Mouse (Mus musculus) kidney, embryonic 15.5 days (tissue): ENCODE measurements at regions not wholly inside any gene's neighbourhood (a gene's known extent, or its start where the extent isn't known, plus 50 kb on each side); places are given as distances from the start of the nearest gene placed in this dataset.

Experiments used
- ATAC-seq: fragments of 200-750 bp; cut with Nextera tagmentation; replicated peaks from 2 replicates; pipeline ENCODE4 v1.8.0; 2017; ENCODE audit warnings: moderate TSS enrichment; ENCODE audit not compliant: low FRiP score
- H3K27ac ChIP-seq: fragments of 300-500 bp; sonication (generic); 2 replicates; pipeline ENCODE4 v1.5.1; 2015; ENCODE audit warnings: mild to moderate bottlenecking, inconsistent platforms
- H3K27me3 ChIP-seq: fragments of 300-500 bp; sonication (generic); 2 replicates; pipeline ENCODE4 v1.6.1; 2015; ENCODE audit warnings: inconsistent platforms
- H3K36me3 ChIP-seq: fragments of 300-500 bp; sonication (generic); 2 replicates; pipeline ENCODE4 v1.6.1; 2015; ENCODE audit warnings: inconsistent platforms
- H3K4me1 ChIP-seq: fragments of 300-500 bp; sonication (generic); 2 replicates; pipeline ENCODE4 v1.6.1; 2015; ENCODE audit warnings: inconsistent platforms
- H3K4me2 ChIP-seq: fragments of 300-500 bp; sonication (generic); 2 replicates; pipeline ENCODE4 v1.6.1; 2015; ENCODE audit warnings: moderate library complexity, mild to moderate bottlenecking, inconsistent platforms
- H3K4me3 ChIP-seq: fragments of 300-500 bp; sonication (generic); replicated peaks from 2 replicates; pipeline ENCODE4 v1.5.1; 2015; ENCODE audit warnings: mild to moderate bottlenecking, inconsistent platforms
- H3K9ac ChIP-seq: fragments of 300-500 bp; sonication (generic); 2 replicates; pipeline ENCODE4 v1.6.1; 2015; ENCODE audit warnings: mild to moderate bottlenecking, inconsistent platforms
- H3K9me3 ChIP-seq: fragments of 300-500 bp; sonication (generic); replicated peaks from 2 replicates; pipeline ENCODE4 v1.6.1; 2016; ENCODE audit warnings: inconsistent platforms
- WGBS: fragments of 180-500 bp; shearing (Covaris S2); methylation state at CpG from one replicate; pipeline ENCODE4 v1.1.7; 2015; ENCODE audit warnings: mixed read lengths; 5-methylcytosine and 5-hydroxymethylcytosine counted together

GRCm38 (mm10) chrX:82741478-82741877, 207.2 kb upstream of the Dmd start:
- no peak overlapping the region for H3K9ac ChIP-seq
- H3K9me3 ChIP-seq: no peaks in the 10 kb centered on the region
- no peaks in the 10 kb centered on the region for H3K27me3 ChIP-seq
- H3K36me3 ChIP-seq: no peaks in the 10 kb centered on the region
- H3K27ac ChIP-seq: no peak overlapping the region
- ATAC-seq: no peak
- H3K4me2 ChIP-seq: no peak overlapping the region
- no peaks in the 10 kb centered on the region for H3K4me1 ChIP-seq
- no peak overlapping the region for H3K4me3 ChIP-seq

- Histone ChIP-seq H3K4me1 (no peaks in the 10 kb centered on the region), H3K4me3 (no peak overlapping the region), H3K27ac (no peak overlapping the region), H3K4me2 (no peak overlapping the region), H3K27me3 (no peaks in the 10 kb centered on the region), H3K9ac (no peak overlapping the region), H3K9me3 (no peaks in the 10 kb centered on the region), H3K36me3 (no peaks in the 10 kb centered on the region)
- no peak for ATAC-seq
- WGBS: 51% methylated on average over 2 of the region's 2 CpGs
These were observed 184.5 kb upstream of the Dmd start for GRCm38 (mm10) chrX:82764204-82764603.

- H3K27me3 ChIP-seq: no peaks in the 10 kb centered on the region
- WGBS: 28% methylated on average over 2 of the region's 2 CpGs
- H3K4me1 ChIP-seq: no peaks in the 10 kb centered on the region
- no peak overlapping the region for H3K27ac ChIP-seq
- no peaks in the 10 kb centered on the region for H3K9me3 ChIP-seq
- no peak overlapping the region for H3K9ac ChIP-seq
- no peak for ATAC-seq
- no peak overlapping the region for H3K4me3 ChIP-seq
- H3K4me2 ChIP-seq: no peak overlapping the region
- no peaks in the 10 kb centered on the region for H3K36me3 ChIP-seq
These were observed 139.5 kb upstream of the Dmd start for GRCm38 (mm10) chrX:82809171-82809570.

GRCm38 (mm10) chrX:82814618-82815017, 134.1 kb upstream of the Dmd start:
- no peaks in the 10 kb centered on the region for H3K27me3 ChIP-seq
- no peak for ATAC-seq
- WGBS: 28% methylated on average over 11 of the region's 11 CpGs
- H3K4me3 ChIP-seq: peak overlapping the region; percentile 31
- H3K4me1 ChIP-seq: no peaks in the 10 kb centered on the region
- peak overlapping the region; percentile 45 for H3K4me2 ChIP-seq
- no peaks in the 10 kb centered on the region for H3K36me3 ChIP-seq
- no peak overlapping the region for H3K9ac ChIP-seq
- H3K9me3 ChIP-seq: no peaks in the 10 kb centered on the region
- H3K27ac ChIP-seq: no peak overlapping the region

- H3K27ac ChIP-seq: no peak overlapping the region
- WGBS: 56% methylated on average over 4 of the region's 4 CpGs
- no peak overlapping the region for H3K9ac ChIP-seq
- H3K4me2 ChIP-seq: no peak overlapping the region
- ATAC-seq: no peak
- H3K4me3 ChIP-seq: no peak overlapping the region
- no peaks in the 10 kb centered on the region for H3K27me3 ChIP-seq
- no peaks in the 10 kb centered on the region for H3K9me3 ChIP-seq
- no peaks in the 10 kb centered on the region for H3K4me1 ChIP-seq
- no peaks in the 10 kb centered on the region for H3K36me3 ChIP-seq
These were observed 131.6 kb upstream of the Dmd start for GRCm38 (mm10) chrX:82817045-82817444.

GRCm38 (mm10) chrX:82823606-82824005, 125.1 kb upstream of the Dmd start:
- Histone ChIP-seq H3K4me3 (no peak overlapping the region), H3K36me3 (no peaks in the 10 kb centered on the region), H3K4me2 (no peak overlapping the region), H3K9me3 (no peaks in the 10 kb centered on the region), H3K9ac (no peak overlapping the region), H3K27me3 (no peaks in the 10 kb centered on the region), H3K27ac (no peak overlapping the region), H3K4me1 (no peaks in the 10 kb centered on the region)
- 52% methylated on average over 5 of the region's 5 CpGs for WGBS
- ATAC-seq: no peak

- Histone ChIP-seq H3K4me2 (no peak overlapping the region), H3K4me1 (no peaks in the 10 kb centered on the region), H3K9ac (no peak overlapping the region), H3K27ac (no peak overlapping the region), H3K9me3 (no peaks in the 10 kb centered on the region), H3K27me3 (no peaks in the 10 kb centered on the region), H3K4me3 (no peak overlapping the region), H3K36me3 (no peaks in the 10 kb centered on the region)
- no peak for ATAC-seq
- WGBS: 17% methylated on average over 1 of the region's 1 CpGs
These were observed 82.6 kb upstream of the Dmd start for GRCm38 (mm10) chrX:82866116-82866515.
